Mouse (Mus musculus): ENCODE measurements around the gene Smco3. TPM values are rescaled to one million over a fixed set of nuclear protein-coding genes. Genes with fewer than 3 reads are reported as not detected.
"Not testable (repeated sequence)": the region's sequence is repeated elsewhere in the genome, so short reads cannot be mapped to it uniquely, and the experiment has no call there.

Smco3 gene
- polyA plus RNA-seq, 1 experiment: 8.7 TPM

- no peak overlapping the region for H3K27ac ChIP-seq (ENCODE audit: insufficient read depth, low read length)
- no peak for TF ChIP-seq CTCF (IDR thresholded peaks at IDR 0.05; ENCODE audit: extremely low read depth, insufficient read depth, low read length)
- TF ChIP-seq POLR2A (IDR thresholded peaks at IDR 0.05; ENCODE audit: extremely low read depth, insufficient read depth, low read length): no peak
These were observed 32.0 kb downstream of the Smco3 start for GRCm38 (mm10) chr6:136803093-136803738.

GRCm38 (mm10) chr6:136801274-136801673, 34.0 kb downstream of the Smco3 start:
- no peak for TF ChIP-seq POLR2A (IDR thresholded peaks at IDR 0.05; ENCODE audit: extremely low read depth, insufficient read depth, low read length)
- Histone ChIP-seq H3K4me3 (ENCODE audit: insufficient read depth, low read length) (no peak overlapping the region), H3K27ac (ENCODE audit: insufficient read depth, low read length) (no peak overlapping the region), H3K4me1 (ENCODE audit: control insufficient read depth, insufficient read depth, low read length) (no peaks in the 10 kb centered on the region)

More at GRCm38 (mm10) chr6:136803093-136803738, 32.0 kb downstream of the Smco3 start:
- H3K4me1 ChIP-seq (ENCODE audit: control insufficient read depth, insufficient read depth, low read length): no peaks in the 10 kb centered on the region
- H3K4me3 ChIP-seq (ENCODE audit: insufficient read depth, low read length): peak overlapping the region; percentile 88

GRCm38 (mm10) chr6:136800710-136801109, 34.5 kb downstream of the Smco3 start:
- H3K27ac ChIP-seq (ENCODE audit: insufficient read depth, low read length): no peak overlapping the region
- no peak overlapping the region for H3K4me3 ChIP-seq (ENCODE audit: insufficient read depth, low read length)
- H3K4me1 ChIP-seq (ENCODE audit: control insufficient read depth, insufficient read depth, low read length): no peaks in the 10 kb centered on the region
- no peak for TF ChIP-seq CTCF (IDR thresholded peaks at IDR 0.05; ENCODE audit: extremely low read depth, insufficient read depth, low read length)
- no peak for TF ChIP-seq POLR2A (IDR thresholded peaks at IDR 0.05; ENCODE audit: extremely low read depth, insufficient read depth, low read length)

GRCm38 (mm10) chr6:136797874-136798693, 37.2 kb downstream of the Smco3 start:
- not testable (repeated sequence) for H3K4me3 ChIP-seq (ENCODE audit: insufficient read depth, low read length); H3K4me1 ChIP-seq (ENCODE audit: control insufficient read depth, insufficient read depth, low read length); H3K27ac ChIP-seq (ENCODE audit: insufficient read depth, low read length)

GRCm38 (mm10) chr6:136795850-136796249, 39.4 kb downstream of the Smco3 start:
- no peak for TF ChIP-seq CTCF (IDR thresholded peaks at IDR 0.05; ENCODE audit: extremely low read depth, insufficient read depth, low read length)
- TF ChIP-seq POLR2A (IDR thresholded peaks at IDR 0.05; ENCODE audit: extremely low read depth, insufficient read depth, low read length): no peak
- H3K4me3 ChIP-seq (ENCODE audit: insufficient read depth, low read length): no peak overlapping the region
- no peaks in the 10 kb centered on the region for H3K4me1 ChIP-seq (ENCODE audit: control insufficient read depth, insufficient read depth, low read length)
- H3K27ac ChIP-seq (ENCODE audit: insufficient read depth, low read length): no peak overlapping the region

- TF ChIP-seq POLR2A (IDR thresholded peaks at IDR 0.05; ENCODE audit: extremely low read depth, insufficient read depth, low read length) (no peak), CTCF (IDR thresholded peaks at IDR 0.05; ENCODE audit: extremely low read depth, insufficient read depth, low read length) (no peak)
- no peak overlapping the region for H3K4me3 ChIP-seq (ENCODE audit: insufficient read depth, low read length)
- no peaks in the 10 kb centered on the region for H3K4me1 ChIP-seq (ENCODE audit: control insufficient read depth, insufficient read depth, low read length)
- H3K27ac ChIP-seq (ENCODE audit: insufficient read depth, low read length): no peak overlapping the region
These were observed 40.1 kb downstream of the Smco3 start for GRCm38 (mm10) chr6:136795110-136795509.

GRCm38 (mm10) chr6:136793831-136794525, 41.3 kb downstream of the Smco3 start:
- TF ChIP-seq POLR2A (IDR thresholded peaks at IDR 0.05; ENCODE audit: extremely low read depth, insufficient read depth, low read length) (no peak), CTCF (IDR thresholded peaks at IDR 0.05; ENCODE audit: extremely low read depth, insufficient read depth, low read length) (no peak)
- Histone ChIP-seq H3K4me1 (ENCODE audit: control insufficient read depth, insufficient read depth, low read length) (no peaks in the 10 kb centered on the region), H3K27ac (ENCODE audit: insufficient read depth, low read length) (no peak overlapping the region), H3K4me3 (ENCODE audit: insufficient read depth, low read length) (no peak overlapping the region)

GRCm38 (mm10) chr6:136792884-136793758, 42.1 kb downstream of the Smco3 start:
- H3K4me3 ChIP-seq (ENCODE audit: insufficient read depth, low read length): no peak overlapping the region
- no peak for TF ChIP-seq POLR2A (IDR thresholded peaks at IDR 0.05; ENCODE audit: extremely low read depth, insufficient read depth, low read length)
- TF ChIP-seq CTCF (IDR thresholded peaks at IDR 0.05; ENCODE audit: extremely low read depth, insufficient read depth, low read length): no peak
- H3K4me1 ChIP-seq (ENCODE audit: control insufficient read depth, insufficient read depth, low read length): no peaks in the 10 kb centered on the region
- no peak overlapping the region for H3K27ac ChIP-seq (ENCODE audit: insufficient read depth, low read length)

- H3K4me1 ChIP-seq (ENCODE audit: control insufficient read depth, insufficient read depth, low read length): no peaks in the 10 kb centered on the region
- H3K4me3 ChIP-seq (ENCODE audit: insufficient read depth, low read length): no peak overlapping the region
- H3K27ac ChIP-seq (ENCODE audit: insufficient read depth, low read length): no peak overlapping the region
- no peak for TF ChIP-seq POLR2A (IDR thresholded peaks at IDR 0.05; ENCODE audit: extremely low read depth, insufficient read depth, low read length)
- TF ChIP-seq CTCF (IDR thresholded peaks at IDR 0.05; ENCODE audit: extremely low read depth, insufficient read depth, low read length): no peak
These were observed 45.8 kb downstream of the Smco3 start for GRCm38 (mm10) chr6:136789391-136789971.

Data from cortical plate, adult 2 months (tissue).